Mouse (Mus musculus) forebrain, embryonic 11.5 days (tissue): ENCODE data around the gene Mblac1. TPM values are rescaled to one million over a fixed set of nuclear protein-coding genes. Genes with fewer than 3 reads are reported as not detected.

Experiments
- microRNA counts: library from miRNA; unstranded; fragments of <30 nt; microRNA quantifications from one replicate; lab custom pipeline; 2015
- microRNA-seq: library from miRNA; unstranded; fragments of <30 nt; microRNA quantifications from one replicate; pipeline ENCODE4, GENCODE M21; 2016; ENCODE audit not compliant: insufficient number of aligned reads
- polyA plus RNA-seq: library from polyadenylated mRNA; unstranded; fragments of >200 nt; fragmentation: Nextera tagmentation; extraction: Ambion mirVana; gene quantifications from 2 replicates; pipeline ENCODE4 v1.2.1, GENCODE M21; 2014

Gene Mblac1
- polyA plus RNA-seq, 1 experiment from 2014 or later: 9.0 TPM

MicroRNAs within 50 kb of the gene (microRNA counts, 519-probe panel; counts per million panel counts)
- microRNA mmu-miR-106b (lab: Ali Mortazavi, UCI) (6,478 counts per million, percentile 87 among the panel's probes with 10 or more counts), microRNA mmu-miR-25 (lab: Ali Mortazavi, UCI) (7,299 counts per million, percentile 95 among the panel's probes with 10 or more counts), microRNA mmu-miR-93 (lab: Ali Mortazavi, UCI) (6,665 counts per million, percentile 90 among the panel's probes with 10 or more counts)

Small RNA genes within 50 kb of the gene (microRNA-seq; reads per million reads assigned to microRNA genes)
- gene Mir106b (19,071 reads per million, percentile 97 among the genes with 10 or more reads in this experiment), gene Mir25 (1,250 reads per million, percentile 70 among the genes with 10 or more reads in this experiment), gene Mir93 (20,863 reads per million, percentile 98 among the genes with 10 or more reads in this experiment)

Other genes with a start within 250 kb of the Mblac1 start
- not detected in 2 replicates for gene Gjc3, start 231.2 kb upstream of the Mblac1 start, polyA plus RNA-seq
- gene Azgp1, start 212.8 kb upstream of the Mblac1 start, polyA plus RNA-seq: not detected in 2 replicates
- gene Smok3a, start 173.1 kb upstream of the Mblac1 start, polyA plus RNA-seq: not detected in 2 replicates
- gene Smok3b, start 172.9 kb upstream of the Mblac1 start, polyA plus RNA-seq: not detected in 2 replicates
- gene Smok3c, start 141.1 kb upstream of the Mblac1 start, polyA plus RNA-seq: not detected in 2 replicates
- 34.0 and 34.2 TPM in 2 replicates for gene Zkscan1, start 109.2 kb upstream of the Mblac1 start, polyA plus RNA-seq
- 106 and 112 TPM in 2 replicates for gene Zscan21, start 77.4 kb upstream of the Mblac1 start, polyA plus RNA-seq
- gene Zfp113, start 38.6 kb upstream of the Mblac1 start, polyA plus RNA-seq: 35.2 and 39.9 TPM in 2 replicates
- 248 and 275 TPM in 2 replicates for gene Cops6, start 33.2 kb upstream of the Mblac1 start, polyA plus RNA-seq
- gene Ap4m1, start 22.3 kb upstream of the Mblac1 start, polyA plus RNA-seq: 24.0 and 24.1 TPM in 2 replicates
- gene Mcm7, start 21.9 kb upstream of the Mblac1 start, polyA plus RNA-seq: 370 and 373 TPM in 2 replicates
- 150 and 155 TPM in 2 replicates for gene Taf6, start 6.9 kb upstream of the Mblac1 start, polyA plus RNA-seq
- 49.8 and 56.6 TPM in 2 replicates for gene Cnpy4, start 6.8 kb upstream of the Mblac1 start, polyA plus RNA-seq
- not detected in 2 replicates for gene Nxpe5, start 31.6 kb downstream of the Mblac1 start, polyA plus RNA-seq
- gene Lamtor4, start 61.2 kb downstream of the Mblac1 start, polyA plus RNA-seq: 38.6 and 39.9 TPM in 2 replicates
- 9.3 and 11.8 TPM in 2 replicates for gene BC037034, start 69.7 kb downstream of the Mblac1 start, polyA plus RNA-seq
- 1.7 and 4.6 TPM in 2 replicates for gene Gal3st4, start 78.5 kb downstream of the Mblac1 start, polyA plus RNA-seq
- 0.05 and 0.08 TPM in 2 replicates for gene Gm43720, start 85.6 kb downstream of the Mblac1 start, polyA plus RNA-seq
- 14.7 and 17.6 TPM in 2 replicates for gene Gpc2, start 85.7 kb downstream of the Mblac1 start, polyA plus RNA-seq
- gene Stag3, start 85.9 kb downstream of the Mblac1 start, polyA plus RNA-seq: 5.4 and 5.7 TPM in 2 replicates
- gene Pvrig, start 147.6 kb downstream of the Mblac1 start, polyA plus RNA-seq: not detected in 2 replicates
- 50.4 and 53.7 TPM in 2 replicates for gene Zfp157, start 247.2 kb downstream of the Mblac1 start, polyA plus RNA-seq